Mouse (Mus musculus): ENCODE results near the gene Pomp. TPM values are rescaled to one million over a fixed set of nuclear protein-coding genes. Genes with fewer than 3 reads are reported as not detected.
A peak's percentile ranks its signal among the peaks of the same experiment; 100 is the strongest.

Gene Pomp
- 384 and 481 TPM in 2 replicates for polyA plus RNA-seq (2015; fragmentation: Nextera tagmentation; extraction: Ambion mirVana)

DNA sequence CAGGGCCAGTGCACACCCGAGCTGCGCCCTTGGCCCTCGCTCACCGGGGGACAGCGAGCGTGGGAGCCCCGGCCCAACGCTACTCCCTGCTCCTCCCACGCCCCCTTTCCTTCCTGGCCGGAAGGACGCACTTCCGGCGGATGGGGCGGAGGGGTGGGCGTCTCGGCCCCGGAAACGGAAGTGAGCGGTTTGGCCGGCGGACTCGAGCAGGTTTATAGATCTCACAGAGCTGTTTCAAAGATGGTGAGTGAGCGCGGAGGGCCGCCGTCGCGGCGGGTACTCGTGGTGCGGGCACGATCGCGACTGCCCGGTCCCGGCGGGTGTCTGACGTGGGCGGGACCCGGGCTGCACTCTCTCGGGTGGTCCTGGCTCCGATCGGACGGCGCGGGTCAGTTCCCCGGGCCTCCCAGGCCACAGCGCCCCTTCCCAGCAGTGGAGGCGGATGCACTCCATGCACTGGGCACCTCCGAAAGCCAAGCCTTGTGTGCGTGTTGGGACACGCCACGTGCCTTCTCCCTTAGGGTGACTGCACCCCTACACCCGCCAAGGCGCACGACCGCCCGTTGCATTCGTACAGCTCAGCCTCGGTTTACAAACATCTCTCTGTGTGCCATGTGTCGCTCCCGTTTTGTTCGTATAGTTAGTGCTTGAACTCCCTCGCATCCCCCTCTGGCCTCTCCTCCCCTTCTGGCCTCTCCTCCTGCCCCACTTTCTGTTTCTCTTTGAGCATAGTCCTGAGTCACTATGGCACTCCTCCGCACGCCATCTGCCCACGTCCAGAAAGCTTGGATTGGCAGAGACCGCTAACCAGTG, at the start of gene Pomp:
Pomp (plus strand) TSS at position 13 of the 813 bp plus-strand sequence.
- H3K9me3 ChIP-seq: no peaks in the 10 kb centered on the region
- peak within 1 kb of the TSS; percentile 91 for H3K4me3 ChIP-seq (replicated peaks)
- no peaks in the 10 kb centered on the region for H3K27me3 ChIP-seq (replicated peaks)
- WGBS: under 1% methylated on average over 67 of the region's 68 CpGs
- peaks cover 16% of the 10 kb centered on the region for H3K36me3 ChIP-seq
- H3K27ac ChIP-seq: peak within 1 kb of the TSS; percentile 89
- ATAC-seq (ENCODE audit: insufficient read depth, low FRiP score, low read depth): peak; percentile 90
- H3K9ac ChIP-seq: peak within 1 kb of the TSS; percentile 77
- H3K4me2 ChIP-seq: peak within 1 kb of the TSS; percentile 77
- peaks cover 12% of the 10 kb centered on the region for H3K4me1 ChIP-seq

DNA sequence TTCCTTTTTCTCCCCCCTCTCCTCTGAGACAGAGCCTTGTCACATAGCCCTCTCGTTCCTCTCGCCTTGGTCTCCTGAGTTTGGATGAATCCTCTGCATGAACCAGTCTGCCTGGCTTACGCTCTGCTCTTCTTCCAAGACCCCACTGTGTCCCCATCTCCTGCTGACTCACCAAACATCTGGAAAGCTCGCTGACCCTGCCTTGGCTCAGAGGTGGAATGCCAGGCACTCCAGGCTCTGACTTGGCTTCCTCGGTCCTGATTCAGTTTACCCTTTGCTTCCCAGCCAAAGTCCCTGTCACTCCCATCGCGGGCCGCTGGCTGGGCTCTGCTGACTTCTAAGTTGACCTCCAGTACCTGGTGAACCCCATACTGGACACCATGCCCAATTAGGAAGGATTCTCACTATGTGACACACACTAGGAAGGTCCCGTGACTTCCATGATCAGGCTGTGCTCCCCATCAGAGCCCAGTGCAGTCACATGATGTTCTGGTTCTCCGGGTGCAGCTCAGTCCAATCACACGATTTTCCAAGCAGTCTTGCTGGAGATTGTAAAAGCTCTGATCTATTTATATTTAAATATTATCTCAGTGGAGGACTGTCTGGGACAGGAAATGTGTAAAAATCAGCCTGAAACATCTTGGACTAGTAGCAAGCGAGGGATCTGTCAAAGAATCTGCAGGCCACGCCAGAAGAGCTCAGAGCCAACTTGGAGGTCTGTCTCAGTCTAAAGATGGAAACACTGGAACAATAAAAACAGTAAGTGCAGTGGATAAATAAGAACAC, 47.8 kb upstream of the Pomp start:
- ATAC-seq (ENCODE audit: insufficient read depth, low FRiP score, low read depth): no peak
- no peaks in the 10 kb centered on the region for H3K4me1 ChIP-seq
- H3K27me3 ChIP-seq (replicated peaks): no peaks in the 10 kb centered on the region
- no peaks in the 10 kb centered on the region for H3K36me3 ChIP-seq
- H3K4me2 ChIP-seq: no peak overlapping the region
- no peak overlapping the region for H3K4me3 ChIP-seq (replicated peaks)
- H3K9ac ChIP-seq: no peak overlapping the region
- H3K27ac ChIP-seq: no peak overlapping the region; the same call in 1 of the 2 replicates
- WGBS: 72% methylated on average over 13 of the region's 13 CpGs
- H3K9me3 ChIP-seq: no peaks in the 10 kb centered on the region

- Histone ChIP-seq H3K4me2 (no peak overlapping the region), H3K4me3 (replicated peaks) (no peak overlapping the region), H3K4me1 (no peaks in the 10 kb centered on the region), H3K9me3 (no peaks in the 10 kb centered on the region), H3K27ac (no peak overlapping the region), H3K36me3 (no peaks in the 10 kb centered on the region), H3K27me3 (replicated peaks) (no peaks in the 10 kb centered on the region), H3K9ac (no peak overlapping the region)
- no peak for ATAC-seq (ENCODE audit: insufficient read depth, low FRiP score, low read depth)
- 74% methylated on average over 13 of the region's 13 CpGs for WGBS
Measured at GRCm38 (mm10) chr5:147814971-147815370, 45.3 kb upstream of the Pomp start.

DNA sequence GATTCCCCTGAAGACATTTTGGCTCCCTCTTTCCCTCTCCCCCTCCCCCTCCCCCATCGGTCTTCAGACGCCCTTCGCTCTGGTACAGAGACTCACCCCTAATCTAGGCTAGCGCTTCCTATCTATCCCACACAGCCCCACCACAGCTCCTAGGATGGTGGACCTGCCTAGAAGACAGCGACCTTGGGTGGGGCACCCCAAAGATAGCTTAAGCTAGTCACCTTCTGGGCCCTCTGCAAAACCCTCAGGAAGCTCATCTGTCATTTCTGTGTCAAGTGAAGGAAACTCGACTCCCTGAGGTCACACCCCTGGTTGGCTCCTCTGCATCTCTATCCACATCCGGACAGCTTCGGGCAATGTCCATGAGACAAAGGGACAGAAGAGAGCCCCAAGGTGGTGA, 44.7 kb upstream of the Pomp start:
- Histone ChIP-seq H3K4me2 (no peak overlapping the region), H3K27me3 (replicated peaks) (no peaks in the 10 kb centered on the region), H3K9me3 (no peaks in the 10 kb centered on the region), H3K4me3 (replicated peaks) (no peak overlapping the region), H3K4me1 (no peaks in the 10 kb centered on the region), H3K27ac (no peak overlapping the region), H3K9ac (no peak overlapping the region), H3K36me3 (no peaks in the 10 kb centered on the region)
- ATAC-seq (ENCODE audit: insufficient read depth, low FRiP score, low read depth): no peak
- WGBS: 75% methylated on average over 8 of the region's 8 CpGs

GRCm38 (mm10) chr5:147816465-147816864, 43.8 kb upstream of the Pomp start:
- H3K9ac ChIP-seq: no peak overlapping the region
- 64% methylated on average over 4 of the region's 4 CpGs for WGBS
- no peak overlapping the region for H3K4me3 ChIP-seq (replicated peaks)
- H3K9me3 ChIP-seq: no peaks in the 10 kb centered on the region
- H3K27me3 ChIP-seq (replicated peaks): no peaks in the 10 kb centered on the region
- no peak for ATAC-seq (ENCODE audit: insufficient read depth, low FRiP score, low read depth)
- no peaks in the 10 kb centered on the region for H3K36me3 ChIP-seq
- no peak overlapping the region for H3K4me2 ChIP-seq
- no peaks in the 10 kb centered on the region for H3K4me1 ChIP-seq
- no peak overlapping the region for H3K27ac ChIP-seq

DNA sequence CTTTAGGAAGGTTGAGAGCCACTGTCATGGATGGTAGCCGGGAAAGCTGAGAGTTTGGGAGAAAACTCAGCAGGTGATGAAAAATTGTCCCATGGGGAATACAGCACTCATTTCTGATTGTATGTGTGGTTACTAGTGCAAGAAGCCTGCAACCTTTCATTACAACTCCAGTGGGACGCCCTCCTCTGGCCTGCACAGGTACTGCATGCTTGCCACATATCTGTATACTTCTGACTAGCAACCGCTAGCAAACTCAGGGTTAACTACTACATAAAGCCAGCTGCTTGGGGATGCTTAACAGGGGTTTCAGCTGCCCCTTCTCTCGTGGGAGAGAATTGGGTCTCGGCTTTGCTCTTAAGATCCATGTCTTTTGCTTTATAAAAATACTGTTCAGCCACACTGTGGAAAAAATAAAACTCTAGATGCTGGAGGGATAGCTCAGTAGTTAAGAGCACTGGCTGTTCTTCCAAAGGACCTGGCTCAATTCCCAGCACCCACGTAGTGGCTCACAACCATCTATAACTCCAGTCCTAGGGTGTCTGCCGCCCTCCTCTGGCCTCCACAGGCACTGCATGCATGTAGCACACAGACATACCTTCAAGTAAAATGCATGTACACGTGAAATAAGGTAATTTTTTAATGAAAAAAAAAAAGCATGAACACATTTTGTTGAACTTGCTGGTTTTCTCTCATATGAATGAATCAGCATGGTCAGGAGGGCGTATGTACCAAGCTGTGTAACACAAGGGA, 42.3 kb upstream of the Pomp start:
- 85% methylated on average over 9 of the region's 9 CpGs for WGBS
- no peak overlapping the region for H3K4me2 ChIP-seq
- no peaks in the 10 kb centered on the region for H3K4me1 ChIP-seq
- ATAC-seq (ENCODE audit: insufficient read depth, low FRiP score, low read depth): no peak
- no peaks in the 10 kb centered on the region for H3K9me3 ChIP-seq
- no peaks in the 10 kb centered on the region for H3K27me3 ChIP-seq (replicated peaks)
- no peaks in the 10 kb centered on the region for H3K36me3 ChIP-seq
- H3K27ac ChIP-seq: no peak overlapping the region
- no peak overlapping the region for H3K9ac ChIP-seq
- no peak overlapping the region for H3K4me3 ChIP-seq (replicated peaks)

DNA sequence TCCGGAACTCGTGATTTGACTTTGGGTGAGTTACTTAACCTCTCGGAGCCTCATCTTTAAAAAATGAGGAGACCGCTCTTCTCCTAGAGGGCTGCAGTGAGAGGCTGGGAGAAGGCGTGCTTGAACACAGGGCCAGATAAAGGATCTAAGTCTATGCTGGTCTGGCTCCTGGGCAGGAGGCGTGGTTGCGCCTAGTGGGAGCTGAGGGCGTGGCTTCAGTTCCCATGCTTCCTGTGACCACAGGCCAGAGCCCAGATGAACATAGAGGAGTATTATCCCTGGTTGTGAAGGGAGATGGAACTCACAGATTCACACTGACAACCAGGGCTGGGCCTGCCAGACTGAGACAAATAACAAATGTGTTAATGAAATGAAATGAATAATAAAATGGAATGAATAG, 41.4 kb upstream of the Pomp start:
- Histone ChIP-seq H3K4me3 (replicated peaks) (no peak overlapping the region), H3K36me3 (no peaks in the 10 kb centered on the region), H3K27me3 (replicated peaks) (no peaks in the 10 kb centered on the region), H3K9me3 (no peaks in the 10 kb centered on the region), H3K4me2 (no peak overlapping the region), H3K9ac (no peak overlapping the region), H3K27ac (no peak overlapping the region), H3K4me1 (no peaks in the 10 kb centered on the region)
- no peak for ATAC-seq (ENCODE audit: insufficient read depth, low FRiP score, low read depth)
- WGBS: 87% methylated on average over 8 of the region's 8 CpGs

GRCm38 (mm10) chr5:147819895-147820294, 40.4 kb upstream of the Pomp start:
- no peak overlapping the region for H3K4me2 ChIP-seq
- no peaks in the 10 kb centered on the region for H3K36me3 ChIP-seq
- no peaks in the 10 kb centered on the region for H3K27me3 ChIP-seq (replicated peaks)
- no peak overlapping the region for H3K4me3 ChIP-seq (replicated peaks)
- H3K9ac ChIP-seq: no peak overlapping the region
- no peaks in the 10 kb centered on the region for H3K4me1 ChIP-seq
- H3K9me3 ChIP-seq: no peaks in the 10 kb centered on the region
- no peak overlapping the region for H3K27ac ChIP-seq
- WGBS: 87% methylated on average over 7 of the region's 7 CpGs
- no peak for ATAC-seq (ENCODE audit: insufficient read depth, low FRiP score, low read depth)

DNA sequence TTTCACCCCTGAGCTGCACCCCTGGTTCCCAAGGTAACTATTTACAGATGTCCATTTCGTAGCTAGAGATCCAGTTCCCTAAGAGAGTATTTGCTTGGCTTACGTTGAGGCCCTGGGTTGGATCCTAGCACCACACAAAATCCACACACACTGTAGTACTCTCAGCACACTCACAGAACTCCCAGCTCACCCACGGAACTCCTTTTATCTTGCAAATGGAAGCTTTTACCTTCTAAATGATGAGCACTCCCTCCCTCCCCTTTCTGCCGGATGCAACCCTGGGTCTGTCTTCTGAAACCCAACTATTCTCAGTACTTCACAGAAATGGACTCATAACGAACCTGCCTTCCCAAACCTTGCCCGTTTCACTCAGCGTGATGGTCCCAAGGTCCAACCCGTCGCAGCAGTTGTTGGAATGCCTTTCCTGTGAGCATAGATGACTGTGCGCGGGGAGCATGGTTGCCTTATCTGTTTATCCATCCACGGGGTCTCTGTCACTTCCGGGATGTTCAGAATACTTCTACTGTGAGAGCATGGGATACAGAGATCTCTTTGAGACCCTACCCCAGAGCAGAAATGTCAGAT, 36.1 kb upstream of the Pomp start:
- H3K27me3 ChIP-seq (replicated peaks): no peaks in the 10 kb centered on the region
- H3K4me3 ChIP-seq (replicated peaks): no peak overlapping the region
- ATAC-seq (ENCODE audit: insufficient read depth, low FRiP score, low read depth): no peak
- no peak overlapping the region for H3K9ac ChIP-seq
- 81% methylated on average over 13 of the region's 13 CpGs for WGBS
- H3K27ac ChIP-seq: no peak overlapping the region
- peaks cover 11% of the 10 kb centered on the region; the same call in 1 of the 2 replicates for H3K4me1 ChIP-seq
- H3K36me3 ChIP-seq: no peaks in the 10 kb centered on the region
- H3K4me2 ChIP-seq: no peak overlapping the region
- no peaks in the 10 kb centered on the region for H3K9me3 ChIP-seq

DNA sequence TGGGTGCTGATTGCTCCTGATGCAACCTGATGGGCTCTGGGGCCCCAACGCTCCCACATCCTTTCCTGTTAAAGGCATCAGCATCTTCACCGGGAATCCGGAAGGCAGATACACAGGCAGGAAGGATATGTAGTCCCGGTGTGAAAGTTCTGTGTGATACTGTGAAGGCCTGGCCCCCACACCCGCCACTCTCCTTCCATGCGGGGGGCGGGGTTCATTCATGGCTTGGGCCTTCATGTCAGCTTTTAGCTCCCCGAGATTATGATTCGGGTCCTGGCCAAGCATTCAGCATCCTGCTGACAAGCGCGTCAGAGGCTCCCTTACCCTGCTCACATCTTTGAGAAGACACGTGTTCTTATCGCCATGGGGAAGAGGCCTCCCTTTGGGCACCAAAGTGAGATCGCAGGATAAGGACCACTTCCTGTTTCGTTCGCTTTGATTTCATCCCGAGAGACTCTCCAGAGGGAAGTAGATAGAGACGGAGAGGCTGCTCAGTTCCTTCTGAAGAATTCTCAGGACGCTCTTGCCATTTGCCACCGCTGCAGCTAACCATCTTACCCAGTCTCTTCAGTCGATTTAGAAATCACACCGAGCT, 34.8 kb upstream of the Pomp start:
- no peak overlapping the region for H3K27ac ChIP-seq
- no peak for ATAC-seq (ENCODE audit: insufficient read depth, low FRiP score, low read depth)
- no peak overlapping the region for H3K9ac ChIP-seq
- H3K4me3 ChIP-seq (replicated peaks): 0 out of 2 replicates have a peak overlapping the region, but pooled peaks have one; percentile 12
- H3K36me3 ChIP-seq: no peaks in the 10 kb centered on the region
- H3K27me3 ChIP-seq (replicated peaks): no peaks in the 10 kb centered on the region
- peak overlapping the region; percentile 32 for H3K4me2 ChIP-seq
- peaks cover 11% of the 10 kb centered on the region; the same call in 1 of the 2 replicates for H3K4me1 ChIP-seq
- H3K9me3 ChIP-seq: no peaks in the 10 kb centered on the region
- WGBS: 32% methylated on average over 22 of the region's 22 CpGs

- Histone ChIP-seq H3K27ac (no peak overlapping the region), H3K4me2 (peak overlapping the region; percentile 32), H3K27me3 (replicated peaks) (no peaks in the 10 kb centered on the region), H3K4me3 (replicated peaks) (0 out of 2 replicates have a peak overlapping the region, but pooled peaks have one; percentile 12), H3K4me1 (peaks cover 11% of the 10 kb centered on the region; the same call in 1 of the 2 replicates), H3K9me3 (no peaks in the 10 kb centered on the region), H3K9ac (no peak overlapping the region), H3K36me3 (no peaks in the 10 kb centered on the region)
- WGBS: 26% methylated on average over 9 of the region's 9 CpGs
- ATAC-seq (ENCODE audit: insufficient read depth, low FRiP score, low read depth): no peak
Measured at GRCm38 (mm10) chr5:147826091-147826490, 34.2 kb upstream of the Pomp start.
